Comparison of ENCODE assay signal across 8 mouse cellular contexts in the genomic region with DNA sequence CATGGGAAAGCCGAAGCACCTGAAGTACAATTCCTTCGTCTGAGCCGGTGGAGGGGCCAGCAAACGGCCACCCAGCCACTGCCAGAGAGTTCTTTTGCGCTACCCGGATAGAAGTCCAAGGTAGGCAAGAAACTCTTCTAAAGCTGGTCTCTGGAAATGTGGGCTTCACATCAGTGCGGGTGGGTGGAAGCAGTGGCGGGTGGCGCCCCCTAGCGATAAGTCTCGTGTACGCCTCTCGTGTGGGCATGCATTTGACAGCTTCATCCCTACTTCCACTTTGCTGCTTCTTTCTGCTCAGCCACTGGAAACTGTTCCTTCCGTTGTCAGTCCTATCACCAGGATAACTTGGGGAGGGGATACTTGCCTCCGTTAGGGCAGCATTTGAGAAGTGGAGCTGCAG. TPM values are rescaled to one million over a fixed set of nuclear protein-coding genes. Genes with fewer than 3 reads are reported as not detected.
DNase-seq lines count a peak whose midpoint lies in the region; ATAC-seq lines count a peak whose summit lies in the region.

No protein-coding gene starts in this region.

- no peak overlapping the region for H3K9ac ChIP-seq in intestine, embryonic 14.5 days (ENCODE audit: low read length)
- H3K9ac ChIP-seq in intestine, embryonic 15.5 days = no peak overlapping the region

- DNase-seq in intestine, embryonic 14.5 days (ENCODE audit: low spot score) = peak; percentile 71
- peak; percentile 25 for DNase-seq in urinary bladder, postnatal 25 days (ENCODE audit: low spot score)
- no peak for DNase-seq in urinary bladder, adult 18-20 months (ENCODE audit: low spot score in 2 of 2)
- DNase-seq in cerebellum, postnatal 4 days (ENCODE audit: low spot score in 2 of 2) = peak; percentile 51 to 60
- DNase-seq in yolk sac, embryonic 10.5 days (ENCODE audit: low spot score) = no peak
- DNase-seq in left cerebral cortex, adult 11 months (ENCODE audit: low spot score) = no peak

- no peak for ATAC-seq in intestine, embryonic 14.5 days (replicated peaks; ENCODE audit: low FRiP score, low TSS enrichment, low read depth)
- no peak for ATAC-seq in intestine, embryonic 15.5 days
- peak; percentile 74 for ATAC-seq in megakaryocyte progenitor cell, adult 5-6 weeks (replicated peaks; ENCODE audit: poor library complexity)

- H3K4me1 ChIP-seq in intestine, embryonic 14.5 days (replicated peaks; ENCODE audit: control insufficient read depth, insufficient read depth, low read length) = peaks cover 4% of the 10 kb centered on the region; the same call in 1 of the 2 replicates
- H3K4me1 ChIP-seq in intestine, embryonic 15.5 days (replicated peaks) = 0 out of 2 replicates have a peak, but pooled peaks cover 3% of the 10 kb centered on the region

- H3K4me2 ChIP-seq in intestine, embryonic 14.5 days (ENCODE audit: low read length) = no peak overlapping the region
- H3K4me2 ChIP-seq in intestine, embryonic 15.5 days (replicated peaks) = no peak overlapping the region

- no peaks in the 10 kb centered on the region for H3K9me3 ChIP-seq in intestine, embryonic 14.5 days (ENCODE audit: control insufficient read depth, low read length)
- no peaks in the 10 kb centered on the region for H3K9me3 ChIP-seq in intestine, embryonic 15.5 days

- H3K36me3 ChIP-seq in intestine, embryonic 14.5 days (ENCODE audit: control insufficient read depth, insufficient read depth, low read length) = no peaks in the 10 kb centered on the region
- no peaks in the 10 kb centered on the region for H3K36me3 ChIP-seq in intestine, embryonic 15.5 days

- 49% methylated on average over 15 of the region's 15 CpGs for WGBS in intestine, embryonic 14.5 days
- 49% methylated on average over 15 of the region's 15 CpGs for WGBS in intestine, embryonic 15.5 days

- no peak overlapping the region for H3K4me3 ChIP-seq in intestine, embryonic 14.5 days (ENCODE audit: low read depth, low read length)
- H3K4me3 ChIP-seq in intestine, embryonic 15.5 days (replicated peaks) = no peak overlapping the region

- 0 out of 2 replicates have a peak, but pooled peaks cover 4% of the 10 kb centered on the region for H3K27me3 ChIP-seq in intestine, embryonic 14.5 days (replicated peaks; ENCODE audit: control insufficient read depth, insufficient read depth, low read length)
- 0 out of 2 replicates have a peak, but pooled peaks cover 5% of the 10 kb centered on the region for H3K27me3 ChIP-seq in intestine, embryonic 15.5 days (replicated peaks)

- H3K27ac ChIP-seq in intestine, embryonic 14.5 days (ENCODE audit: low read depth) = no peak overlapping the region
- H3K27ac ChIP-seq in intestine, embryonic 15.5 days = no peak overlapping the region

RNA-seq across cellular contexts. Expression of a gene that starts 15.1 kb away (rescaled TPM):
- polyA plus RNA-seq in intestine, embryonic 14.5 days (2014; fragmentation: Nextera tagmentation; extraction: Ambion mirVana) = 0.46 and 0.72 TPM in 2 replicates
- 0.48 and 0.52 TPM in 2 replicates for polyA plus RNA-seq in intestine, embryonic 15.5 days (2015; fragmentation: Nextera tagmentation; extraction: Ambion mirVana)
- 0.10 and 0.37 TPM in 2 replicates for total RNA-seq in megakaryocyte progenitor cell, adult 5-6 weeks (2015)
- total RNA-seq in megakaryocyte progenitor cell, adult 5-6 weeks (2017) = not detected in 2 replicates

RNA-seq across cellular contexts. Expression of a gene that starts 32.2 kb away (rescaled TPM):
- polyA plus RNA-seq in intestine, embryonic 14.5 days (2014; fragmentation: Nextera tagmentation; extraction: Ambion mirVana) = 97.0 and 101 TPM in 2 replicates
- 90.3 and 92.0 TPM in 2 replicates for polyA plus RNA-seq in intestine, embryonic 15.5 days (2015; fragmentation: Nextera tagmentation; extraction: Ambion mirVana)
- 21.5 and 22.7 TPM in 2 replicates for total RNA-seq in megakaryocyte progenitor cell, adult 5-6 weeks (2015)
- 55.0 TPM in 2 replicates for total RNA-seq in megakaryocyte progenitor cell, adult 5-6 weeks (2017)

RNA-seq across cellular contexts. Expression of a gene that starts 36.5 kb away (rescaled TPM):
- not detected in 2 replicates for polyA plus RNA-seq in intestine, embryonic 14.5 days (2014; fragmentation: Nextera tagmentation; extraction: Ambion mirVana)
- polyA plus RNA-seq in intestine, embryonic 15.5 days (2015; fragmentation: Nextera tagmentation; extraction: Ambion mirVana) = 0.34 TPM in 1 of 2 replicates, not detected in the other
- not detected in 2 replicates for total RNA-seq in megakaryocyte progenitor cell, adult 5-6 weeks (2015)
- not detected in 2 replicates for total RNA-seq in megakaryocyte progenitor cell, adult 5-6 weeks (2017)

RNA-seq across cellular contexts. Expression of a gene that starts 55.2 kb away (rescaled TPM):
- 736 and 800 TPM in 2 replicates for polyA plus RNA-seq in intestine, embryonic 14.5 days (2014; fragmentation: Nextera tagmentation; extraction: Ambion mirVana)
- polyA plus RNA-seq in intestine, embryonic 15.5 days (2015; fragmentation: Nextera tagmentation; extraction: Ambion mirVana) = 832 and 903 TPM in 2 replicates
- total RNA-seq in megakaryocyte progenitor cell, adult 5-6 weeks (2015) = 534 and 624 TPM in 2 replicates
- total RNA-seq in megakaryocyte progenitor cell, adult 5-6 weeks (2017) = 550 and 674 TPM in 2 replicates

Comparison
In these comparisons a context has a peak if more than half of its experiments do, and no peak if none do; other contexts are left out.
1. DNase-seq: peak in intestine, embryonic 14.5 days (single experiment), urinary bladder, postnatal 25 days (single experiment) and cerebellum, postnatal 4 days (2 of 2); none in urinary bladder, adult 18-20 months (0 of 2), yolk sac, embryonic 10.5 days (single experiment) and left cerebral cortex, adult 11 months (single experiment).